Mouse (Mus musculus): ENCODE measurements around the gene Taar5.

DNA sequence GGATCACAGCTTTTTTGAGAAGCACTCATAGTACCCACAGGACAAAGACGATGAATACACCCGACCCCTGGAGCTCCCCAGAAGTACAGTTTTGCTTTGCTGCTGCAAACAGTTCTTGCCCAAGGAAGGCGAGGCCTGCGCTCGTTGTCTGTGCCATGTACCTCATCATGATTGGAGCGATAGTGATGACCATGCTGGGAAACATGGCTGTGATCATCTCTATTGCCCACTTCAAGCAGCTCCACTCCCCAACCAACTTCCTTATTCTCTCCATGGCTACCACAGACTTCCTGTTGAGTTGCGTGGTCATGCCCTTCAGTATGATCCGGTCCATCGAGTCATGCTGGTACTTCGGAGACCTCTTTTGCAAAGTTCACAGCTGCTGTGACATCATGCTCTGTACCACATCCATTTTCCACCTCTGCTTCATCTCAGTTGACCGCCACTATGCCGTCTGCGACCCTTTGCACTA lies 10.0 kb upstream of the Taar5 start, which contains the start of gene Taar4:
- TF ChIP-seq POLR2A (IDR thresholded peaks at IDR 0.05; ENCODE audit: borderline replicate concordance, extremely low read depth, low read depth, low read length) (no peak), CTCF (IDR thresholded peaks at IDR 0.05; ENCODE audit: insufficient read depth, low read length) (no peak)
